Mouse (Mus musculus) hindbrain, embryonic 16.5 days (tissue): ENCODE results near the gene Pecam1. TPM values are rescaled to one million over a fixed set of nuclear protein-coding genes. Genes with fewer than 3 reads are reported as not detected.
A peak's percentile ranks its signal among the peaks of the same experiment; 100 is the strongest.

Experiments used
- ATAC-seq: fragments of 200-750 bp; cut with Nextera tagmentation; 2 replicates; pipeline ENCODE4 v1.8.0; 2017; ENCODE audit warnings: moderate TSS enrichment, moderate library complexity
- H3K27ac ChIP-seq: fragments of 300-500 bp; sonication (generic); 2 replicates; pipeline ENCODE4 v1.5.1; 2014; ENCODE audit warnings: low read depth, mild to moderate bottlenecking, control low read depth, low read length, moderate library complexity
- H3K27me3 ChIP-seq: fragments of 300-500 bp; sonication (generic); replicated peaks from 2 replicates; pipeline ENCODE4 v1.6.1; 2014; ENCODE audit warnings: low read length; ENCODE audit not compliant: control insufficient read depth, insufficient read depth
- H3K36me3 ChIP-seq: fragments of 300-500 bp; sonication (generic); 2 replicates; pipeline ENCODE4 v1.6.1; 2014; ENCODE audit warnings: mild to moderate bottlenecking, low read length, moderate library complexity, mixed read lengths; ENCODE audit not compliant: control insufficient read depth, insufficient read depth
- H3K4me1 ChIP-seq: fragments of 300-500 bp; sonication (generic); 2 replicates; pipeline ENCODE4 v1.6.1; 2014; ENCODE audit warnings: low read depth, low read length; ENCODE audit not compliant: control insufficient read depth, insufficient read depth
- H3K4me2 ChIP-seq: fragments of 300-500 bp; sonication (generic); 2 replicates; pipeline ENCODE4 v1.6.1; 2014; ENCODE audit warnings: mild to moderate bottlenecking, low read length, control low read depth, moderate library complexity
- H3K4me3 ChIP-seq: fragments of 300-500 bp; sonication (generic); 2 replicates; pipeline ENCODE4 v1.5.1; 2014; ENCODE audit warnings: mild to moderate bottlenecking, low read length, control low read depth, moderate library complexity
- H3K9ac ChIP-seq: fragments of 300-500 bp; sonication (generic); 2 replicates; pipeline ENCODE4 v1.6.1; 2014; ENCODE audit warnings: low read depth, mild to moderate bottlenecking, control low read depth, low read length, moderate library complexity
- H3K9me3 ChIP-seq: fragments of 300-500 bp; sonication (generic); 2 replicates; pipeline ENCODE4 v1.6.1; 2014; ENCODE audit warnings: mild to moderate bottlenecking, low read length, moderate library complexity; ENCODE audit not compliant: control insufficient read depth
- WGBS: fragments of 180-500 bp; shearing (Covaris S2); extraction: QIAGEN DNeasy Blood & Tissue Kit; methylation state at CpG from one replicate; pipeline ENCODE4 v1.1.7; 2014; 5-methylcytosine and 5-hydroxymethylcytosine counted together
- polyA plus RNA-seq: library from polyadenylated mRNA; unstranded; fragments of >200 nt; fragmentation: Nextera tagmentation; extraction: Ambion mirVana; gene quantifications from 2 replicates; pipeline ENCODE4 v1.2.1, GENCODE M21; 2015

The Pecam1 gene
- polyA plus RNA-seq: 16.4 and 21.0 TPM in 2 replicates

DNA sequence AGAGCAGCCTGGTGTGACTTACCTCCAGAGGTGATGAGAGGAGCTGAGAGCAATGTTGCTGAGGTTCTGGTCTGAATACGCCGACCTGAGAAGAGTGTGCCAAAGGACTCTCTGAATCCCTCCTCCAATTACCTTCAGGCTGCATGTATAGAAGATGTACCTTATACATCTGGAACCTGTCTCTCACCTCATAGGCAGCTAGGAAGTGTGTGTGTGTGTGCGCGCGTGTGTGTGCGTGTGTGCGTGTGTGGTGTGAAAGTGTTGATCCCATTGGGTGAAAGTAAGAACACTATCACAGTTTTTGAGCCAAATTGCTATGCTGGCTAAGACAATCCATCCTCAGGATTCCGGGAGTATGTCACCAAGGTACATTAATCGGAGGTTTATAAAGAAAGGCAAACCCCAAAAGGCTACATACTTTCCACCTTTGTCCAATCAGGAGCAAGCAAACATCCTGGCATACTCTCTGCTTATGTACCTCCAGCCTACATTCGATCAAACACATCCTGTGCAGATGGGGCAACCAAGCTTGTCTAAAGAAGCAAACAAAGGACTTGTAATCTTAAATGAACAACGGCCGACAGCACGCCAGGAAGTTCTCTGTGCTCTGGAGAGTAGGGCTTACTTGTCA lies at the start of gene Pecam1:
Gene Pecam1 (minus strand): TSS at position 508 of the 631 bp plus-strand sequence.
- 84% methylated on average over 13 of the region's 13 CpGs for WGBS
- Histone ChIP-seq H3K4me3 (no peak within 1 kb of the TSS), H3K9me3 (no peaks in the 10 kb centered on the region), H3K9ac (no peak within 1 kb of the TSS), H3K27me3 (no peaks in the 10 kb centered on the region), H3K4me1 (no peaks in the 10 kb centered on the region), H3K4me2 (no peak within 1 kb of the TSS), H3K36me3 (no peaks in the 10 kb centered on the region), H3K27ac (no peak within 1 kb of the TSS)
- no peak for ATAC-seq

DNA sequence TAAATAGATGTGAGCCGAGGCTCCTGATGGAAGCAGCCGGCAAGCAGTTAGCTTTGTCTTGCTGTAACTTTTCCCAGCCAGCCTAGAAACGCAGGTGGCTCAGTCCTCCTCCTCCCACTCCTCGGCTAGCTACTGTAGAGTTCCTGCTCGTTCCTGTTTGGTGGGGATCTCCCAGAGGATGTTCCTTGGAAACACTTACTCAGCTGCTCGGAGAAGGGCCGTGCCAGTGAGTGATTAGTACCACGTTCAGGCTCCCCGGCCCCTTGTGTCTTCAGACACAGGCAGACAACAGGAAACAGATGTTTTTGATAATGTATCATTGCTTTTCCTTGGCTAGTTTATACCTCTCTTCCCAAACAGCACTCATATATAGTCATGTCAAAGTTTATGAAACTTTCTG lies 45.3 kb upstream of the Pecam1 start:
- no peaks in the 10 kb centered on the region for H3K27me3 ChIP-seq
- H3K9me3 ChIP-seq: no peaks in the 10 kb centered on the region
- ATAC-seq: no peak
- WGBS: 70% methylated on average over 9 of the region's 9 CpGs
- H3K27ac ChIP-seq: no peak overlapping the region
- peaks cover under 1% of the 10 kb centered on the region; the same call in 1 of the 2 replicates for H3K4me1 ChIP-seq
- H3K4me3 ChIP-seq: no peak overlapping the region
- no peak overlapping the region for H3K4me2 ChIP-seq
- no peak overlapping the region for H3K9ac ChIP-seq
- peaks cover 31% of the 10 kb centered on the region for H3K36me3 ChIP-seq

DNA sequence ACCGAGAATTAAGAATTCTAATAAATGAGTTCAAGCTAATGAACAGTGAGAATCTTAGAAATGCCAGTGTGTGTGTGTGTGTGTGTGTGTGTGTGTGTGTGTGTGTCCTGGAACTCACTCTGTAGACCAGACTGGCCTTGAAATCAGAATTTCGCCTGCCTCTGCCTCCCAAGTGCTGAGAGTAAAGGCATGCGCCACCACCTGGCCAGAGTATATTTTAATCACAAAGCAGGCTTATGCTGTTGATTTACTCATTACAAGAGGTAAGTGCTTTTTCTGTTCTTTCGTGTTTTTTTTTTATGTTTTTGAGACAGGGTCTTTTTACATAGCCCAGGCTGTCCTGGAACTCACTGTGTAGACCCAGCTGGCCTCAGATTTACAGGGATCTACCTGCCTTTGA lies 43.4 kb upstream of the Pecam1 start:
- Histone ChIP-seq H3K36me3 (peaks cover 18% of the 10 kb centered on the region), H3K4me2 (no peak overlapping the region), H3K4me3 (no peak overlapping the region), H3K27me3 (no peaks in the 10 kb centered on the region), H3K9me3 (no peaks in the 10 kb centered on the region), H3K9ac (no peak overlapping the region), H3K27ac (no peak overlapping the region), H3K4me1 (peaks cover 6% of the 10 kb centered on the region)
- 80% methylated on average over 4 of the region's 4 CpGs for WGBS
- no peak for ATAC-seq

DNA sequence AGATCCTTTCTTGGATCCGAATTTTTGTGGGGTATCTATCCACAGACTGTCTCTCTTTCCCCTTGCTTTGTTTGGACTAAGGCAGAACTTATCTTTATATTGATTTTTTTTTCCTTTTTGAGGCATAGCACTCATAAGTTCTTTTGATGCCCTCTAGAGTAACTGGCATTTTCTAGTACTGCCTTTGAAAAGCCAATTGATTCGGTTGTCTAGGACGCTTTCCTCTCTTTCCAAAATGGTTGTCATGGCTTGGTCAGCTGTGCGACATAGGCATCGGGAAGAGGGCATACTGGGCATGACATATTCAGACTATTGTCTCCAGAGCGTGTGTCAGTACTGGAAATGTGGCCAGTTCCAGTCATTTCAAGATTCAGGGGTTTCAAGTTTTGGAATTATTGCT lies 39.2 kb upstream of the Pecam1 start:
- 1% methylated on average over 6 of the region's 6 CpGs for WGBS
- H3K27ac ChIP-seq: peak overlapping the region; percentile 100
- no peak for ATAC-seq
- peak overlapping the region; percentile 79 for H3K4me3 ChIP-seq
- no peaks in the 10 kb centered on the region for H3K9me3 ChIP-seq
- peaks cover 7% of the 10 kb centered on the region for H3K36me3 ChIP-seq
- peaks cover 21% of the 10 kb centered on the region for H3K4me1 ChIP-seq
- peak overlapping the region; percentile 84 for H3K4me2 ChIP-seq
- H3K9ac ChIP-seq: peak overlapping the region; percentile 82
- no peaks in the 10 kb centered on the region for H3K27me3 ChIP-seq

DNA sequence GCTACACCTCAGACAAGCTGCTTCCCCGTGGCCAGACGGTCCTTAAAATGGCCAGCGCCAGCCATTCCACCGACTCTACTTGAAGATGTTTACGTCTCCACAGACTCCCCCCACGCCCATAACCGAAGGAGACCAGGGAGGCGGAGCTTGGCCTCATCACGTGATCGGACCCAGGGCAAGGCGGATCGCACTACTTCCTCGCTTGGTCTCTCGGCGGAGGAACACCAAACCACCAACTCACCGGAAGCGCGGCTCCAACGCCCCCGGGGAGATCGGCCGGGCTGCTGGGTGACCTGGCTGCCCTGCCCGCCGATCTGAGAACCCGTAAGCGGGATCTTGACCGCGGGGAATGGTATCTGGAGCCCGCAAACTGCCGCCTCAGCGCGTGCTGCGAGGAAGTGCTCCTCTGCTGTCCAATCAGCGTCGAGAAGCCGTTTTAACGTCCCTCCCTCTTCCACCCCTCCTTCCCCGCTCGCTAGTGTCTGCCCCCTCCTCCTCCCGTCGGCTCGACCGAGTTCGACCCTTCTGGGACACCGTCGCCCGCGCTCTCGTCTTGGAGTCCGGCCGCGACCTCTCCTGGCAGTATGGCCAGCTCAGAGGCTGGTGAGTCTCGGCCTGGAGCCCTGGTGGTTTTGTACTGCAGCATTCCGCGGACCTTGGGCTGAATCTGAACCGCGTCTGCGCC lies 38.5 kb upstream of the Pecam1 start, which contains the start of the genes Ddx5 and Cep95:
Gene Ddx5 (minus strand): TSS at position 411 of the 685 bp plus-strand sequence.
Gene Cep95 (plus strand): TSS at position 478 of the 685 bp plus-strand sequence.
- Histone ChIP-seq H3K27me3 (no peaks in the 10 kb centered on the region), H3K9ac (peak within 1 kb of the TSS; percentile 82), H3K4me3 (peak within 1 kb of the TSS; percentile 79), H3K9me3 (no peaks in the 10 kb centered on the region), H3K27ac (peak within 1 kb of the TSS; percentile 100), H3K4me1 (peaks cover 21% of the 10 kb centered on the region), H3K36me3 (peaks cover 13% of the 10 kb centered on the region), H3K4me2 (peak within 1 kb of the TSS; percentile 84)
- ATAC-seq: peak; percentile 93
- under 1% methylated on average over 58 of the region's 58 CpGs for WGBS

DNA sequence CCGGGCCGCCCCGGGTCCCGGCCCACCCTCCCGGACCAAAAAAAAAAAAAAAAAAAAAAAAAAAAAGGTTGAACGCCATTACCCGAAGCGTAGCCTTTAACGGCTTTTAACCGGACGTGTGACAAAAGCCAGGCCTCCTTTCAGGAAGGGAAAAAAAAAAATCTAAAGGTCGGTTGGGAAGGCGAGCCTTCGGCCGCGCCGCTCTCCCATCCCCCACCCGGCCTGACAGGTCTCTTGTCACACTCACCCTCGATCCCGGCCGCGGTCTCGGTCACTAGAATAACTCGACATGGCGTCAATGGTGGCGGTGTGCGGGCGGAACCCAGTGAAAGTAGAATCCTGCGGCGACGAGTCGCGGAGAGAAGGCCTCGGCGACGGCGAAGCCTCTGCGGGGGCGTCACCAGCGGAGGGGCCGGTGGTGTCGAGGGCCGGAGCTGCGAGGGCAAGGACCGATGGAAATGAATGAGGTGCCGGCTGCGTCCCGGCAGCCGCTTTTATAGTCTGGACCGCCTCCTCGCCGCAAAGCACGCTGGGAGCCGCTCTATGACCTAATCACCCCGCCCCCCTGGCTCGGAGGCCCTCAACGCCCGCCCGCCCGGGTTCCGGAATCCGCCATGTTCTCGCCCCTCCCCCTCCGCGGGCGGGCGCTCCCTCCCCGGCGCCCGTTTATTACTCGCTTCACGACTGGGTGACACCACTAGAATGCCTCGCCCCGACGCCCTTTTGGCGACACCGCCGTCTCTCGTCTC lies 37.8 kb upstream of the Pecam1 start:
- Histone ChIP-seq H3K27me3 (no peaks in the 10 kb centered on the region), H3K27ac (peak overlapping the region; percentile 100), H3K4me2 (peak overlapping the region; percentile 37), H3K36me3 (peaks cover 19% of the 10 kb centered on the region), H3K9me3 (no peaks in the 10 kb centered on the region), H3K4me1 (peaks cover 25% of the 10 kb centered on the region), H3K9ac (peak overlapping the region; percentile 82), H3K4me3 (peak overlapping the region; percentile 79)
- under 1% methylated on average over 58 of the region's 79 CpGs for WGBS
- peak; percentile 81 for ATAC-seq

DNA sequence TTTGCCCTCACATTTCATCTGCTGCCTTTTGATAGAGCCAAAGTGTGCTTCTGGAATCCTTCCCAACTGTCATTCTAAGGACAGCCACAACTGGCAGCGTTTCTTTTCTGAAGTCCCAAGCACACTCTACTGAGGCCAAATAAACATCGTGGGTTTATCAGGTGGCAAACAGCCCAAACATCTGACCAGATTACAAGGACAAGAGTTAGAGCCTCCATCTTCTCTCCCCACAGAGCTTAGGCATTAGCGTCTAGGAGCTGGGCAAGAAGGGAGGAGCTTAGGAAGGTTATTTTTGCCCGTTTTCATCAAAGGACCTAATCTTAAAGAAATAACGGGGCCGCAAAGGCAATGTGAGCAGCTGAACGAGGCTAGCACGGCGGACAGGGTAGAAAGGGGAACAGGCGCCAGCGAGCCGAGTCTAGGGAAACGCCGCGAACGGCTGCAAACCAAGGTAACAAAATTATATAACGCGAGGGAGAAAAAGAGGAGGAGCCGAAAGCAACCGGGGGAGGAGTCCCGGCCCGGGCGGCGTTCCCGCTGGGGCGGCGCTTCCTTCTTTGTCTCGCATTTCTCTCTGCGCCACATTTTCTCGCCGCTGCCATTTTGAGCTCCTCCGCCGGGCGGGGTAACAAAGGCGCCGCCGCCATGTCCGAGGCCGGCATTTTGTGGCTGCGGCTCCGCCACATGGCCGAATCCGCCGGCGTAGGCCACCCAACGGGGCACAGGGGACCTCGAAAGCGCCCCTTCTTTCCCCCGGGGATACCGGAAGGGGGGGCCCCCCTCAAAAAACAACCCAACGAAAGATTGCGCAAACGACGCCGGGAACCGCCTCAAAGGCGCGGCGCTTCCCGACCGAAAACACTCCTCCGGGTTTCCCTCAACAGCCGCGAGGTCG lies 37.0 kb upstream of the Pecam1 start:
- peak; percentile 19; the same call in 1 of the 2 replicates for ATAC-seq
- peak overlapping the region; percentile 79 for H3K4me3 ChIP-seq
- H3K27me3 ChIP-seq: no peaks in the 10 kb centered on the region
- H3K27ac ChIP-seq: peak overlapping the region; percentile 100
- peaks cover 27% of the 10 kb centered on the region for H3K36me3 ChIP-seq
- under 1% methylated on average over 65 of the region's 65 CpGs for WGBS
- H3K9ac ChIP-seq: peak overlapping the region; percentile 82
- H3K4me2 ChIP-seq: peak overlapping the region; percentile 63
- peaks cover 25% of the 10 kb centered on the region for H3K4me1 ChIP-seq
- no peaks in the 10 kb centered on the region for H3K9me3 ChIP-seq

DNA sequence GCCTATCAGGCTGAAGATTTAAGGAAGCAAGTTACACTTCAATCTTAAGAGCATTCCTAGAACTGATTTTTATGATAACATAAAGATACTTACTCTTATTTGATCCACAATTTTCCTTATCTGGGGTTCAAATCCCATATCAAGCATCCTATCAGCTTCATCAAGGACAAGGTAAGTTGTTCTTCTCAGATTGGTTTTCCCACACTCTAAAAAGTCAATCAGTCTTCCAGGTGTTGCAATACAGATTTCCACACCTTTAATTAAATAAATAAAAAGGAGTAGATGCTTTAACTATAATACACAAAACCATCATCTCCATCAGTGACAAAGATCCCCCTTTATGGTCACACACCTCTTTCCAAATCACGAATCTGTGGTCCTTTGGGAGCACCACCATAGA lies 34.6 kb upstream of the Pecam1 start:
- Histone ChIP-seq H3K4me2 (no peak overlapping the region), H3K27me3 (no peaks in the 10 kb centered on the region), H3K9me3 (no peaks in the 10 kb centered on the region), H3K4me3 (no peak overlapping the region), H3K9ac (no peak overlapping the region), H3K27ac (no peak overlapping the region), H3K4me1 (peaks cover 20% of the 10 kb centered on the region), H3K36me3 (peaks cover 36% of the 10 kb centered on the region)
- WGBS: 60% methylated on average over 1 of the region's 1 CpGs
- ATAC-seq: no peak
